22 mouse cellular contexts compared by ENCODE assay signal in genomic region chr5:113422726-113423110, GRCm38 (mm10).
A peak's percentile ranks its signal among the peaks of the same experiment; 100 is the strongest.
DNase-seq lines count a peak whose midpoint lies in the region; ATAC-seq and TF ChIP-seq lines count a peak whose summit lies in the region.
"Had no signal": no experiment of that assay in that cellular context is flagged by ENCODE, and none has a peak within 500 bp of the region (broad histone marks: within the 10 kb centered on the region; RNA-seq: fewer than 3 reads in every experiment).

No protein-coding gene starts in this region.

- H3K36me3 ChIP-seq in midbrain, embryonic 15.5 days (replicated peaks), result no peaks in the 10 kb centered on the region
- H3K36me3 ChIP-seq in midbrain, embryonic 14.5 days (ENCODE audit: control insufficient read depth, insufficient read depth, low read length), result no peaks in the 10 kb centered on the region
- H3K36me3 ChIP-seq in E14TG2a.4 (ENCODE audit: insufficient read depth, low read length), result no peaks in the 10 kb centered on the region
- H3K36me3 ChIP-seq in ES-E14 (ENCODE audit: control insufficient read depth, insufficient read depth, low read length, poor library complexity, severe bottlenecking), result no peaks in the 10 kb centered on the region
- H3K36me3 ChIP-seq in limb, embryonic 10.5 days, result no peaks in the 10 kb centered on the region
- H3K36me3 ChIP-seq: forebrain, embryonic 15.5 days; G1E; heart, embryonic 12.5 days; heart, embryonic 15.5 days; hindbrain, embryonic 10.5 days; hindbrain, embryonic 13.5 days had no signal

- H3K4me1 ChIP-seq in midbrain, embryonic 15.5 days, result peaks cover 21% of the 10 kb centered on the region; the same call in 1 of the 2 replicates
- H3K4me1 ChIP-seq in midbrain, embryonic 14.5 days (ENCODE audit: control insufficient read depth, insufficient read depth, low read length), result 0 out of 2 replicates have a peak, but pooled peaks cover 6% of the 10 kb centered on the region
- peaks cover 49% of the 10 kb centered on the region for H3K4me1 ChIP-seq in E14TG2a.4 (replicated peaks; ENCODE audit: low read depth, low read length)
- peaks cover 8 to 28% of the 10 kb centered on the region in 2 experiments; a peak in 3 of 4 replicates for H3K4me1 ChIP-seq in ES-E14 (ENCODE audit: control insufficient read depth in 2 of 2, insufficient read depth in 2 of 2, low read length in 2 of 2, poor library complexity in 1 of 2)
- H3K4me1 ChIP-seq in limb, embryonic 10.5 days, result peaks cover 38% of the 10 kb centered on the region
- H3K4me1 ChIP-seq: heart, embryonic 12.5 days; heart, embryonic 15.5 days had no signal

- H3K27ac ChIP-seq in midbrain, embryonic 15.5 days, result 0 out of 2 replicates have a peak overlapping the region, but pooled peaks have one; percentile 16
- H3K27ac ChIP-seq in midbrain, embryonic 14.5 days (replicated peaks; ENCODE audit: low read depth, low read length), result no peak overlapping the region
- peak overlapping the region; percentile 24; the same call in 1 of the 2 replicates for H3K27ac ChIP-seq in ES-E14 (ENCODE audit: insufficient read depth, low read depth, low read length, poor library complexity, severe bottlenecking)
- 0 out of 2 replicates have a peak overlapping the region, but pooled peaks have one; percentile 36 for H3K27ac ChIP-seq in limb, embryonic 10.5 days
- H3K27ac ChIP-seq: forebrain, embryonic 15.5 days; heart, embryonic 15.5 days; hindbrain, embryonic 13.5 days had no signal

- in situ Hi-C loops in ES-E14 (cut with MboI; ENCODE audit: low sequenced_read_pairs in 2 of 2, unreplicated experiment in 2 of 2), result no loop called here

- intact Hi-C loops in left cerebral cortex, postnatal 4 days (cut with DNase I), result no loop called here

- DNase-seq in midbrain, embryonic 14.5 days, result no peak
- no peak for DNase-seq in ES-E14 (ENCODE audit: low read depth, low spot score)
- no peak for DNase-seq in limb, embryonic 10.5 days (ENCODE audit: low spot score)
- DNase-seq in left cerebral cortex, postnatal 4 days, result no peak
- no peak for DNase-seq in adrenal gland, postnatal 25 days
- DNase-seq: adrenal gland, postnatal 36 days; cerebellum, adult 18-20 months; cerebellum, adult 9-10 months; gastrocnemius, postnatal 25 days; heart, adult 18-20 months; heart, postnatal 10 days; heart, postnatal 36 days had no signal

- H3K4me2 ChIP-seq in midbrain, embryonic 15.5 days, result no peak overlapping the region
- no peak overlapping the region for H3K4me2 ChIP-seq in midbrain, embryonic 14.5 days (ENCODE audit: low read length)
- H3K4me2 ChIP-seq: forebrain, embryonic 15.5 days; heart, embryonic 12.5 days; heart, embryonic 15.5 days; hindbrain, embryonic 13.5 days had no signal

- H3K9me3 ChIP-seq in midbrain, embryonic 15.5 days, result no peaks in the 10 kb centered on the region
- H3K9me3 ChIP-seq in midbrain, embryonic 14.5 days (ENCODE audit: control insufficient read depth, low read length), result no peaks in the 10 kb centered on the region
- peaks cover 5% of the 10 kb centered on the region; the same call in 1 of the 2 replicates for H3K9me3 ChIP-seq in E14TG2a.4 (ENCODE audit: low read length)
- no peaks in the 10 kb centered on the region for H3K9me3 ChIP-seq in ES-E14 (ENCODE audit: control insufficient read depth, insufficient read depth, low read depth, low read length)
- no peaks in the 10 kb centered on the region for H3K9me3 ChIP-seq in limb, embryonic 10.5 days (replicated peaks)
- H3K9me3 ChIP-seq: forebrain, embryonic 15.5 days; heart, embryonic 12.5 days; heart, embryonic 15.5 days; hindbrain, embryonic 13.5 days had no signal

- H3K4me3 ChIP-seq in midbrain, embryonic 15.5 days, result no peak overlapping the region
- H3K4me3 ChIP-seq in midbrain, embryonic 14.5 days (replicated peaks; ENCODE audit: low read depth, low read length), result no peak overlapping the region
- H3K4me3 ChIP-seq in E14TG2a.4 (replicated peaks; ENCODE audit: low read length), result peak overlapping the region; percentile 35
- no peak overlapping the region for H3K4me3 ChIP-seq in ES-E14 (ENCODE audit: insufficient read depth in 1 of 2, low read depth in 1 of 2, low read length in 2 of 2, poor library complexity in 1 of 2, severe bottlenecking in 1 of 2)
- no peak overlapping the region for H3K4me3 ChIP-seq in limb, embryonic 10.5 days
- H3K4me3 ChIP-seq: forebrain, embryonic 15.5 days; heart, embryonic 12.5 days; heart, embryonic 15.5 days; hindbrain, embryonic 10.5 days; hindbrain, embryonic 13.5 days had no signal

- H3K9ac ChIP-seq in midbrain, embryonic 15.5 days, result no peak overlapping the region
- no peak overlapping the region for H3K9ac ChIP-seq in midbrain, embryonic 14.5 days (replicated peaks; ENCODE audit: low read length)
- peak overlapping the region; percentile 29; the same call in 1 of the 2 replicates for H3K9ac ChIP-seq in ES-E14 (ENCODE audit: insufficient read depth, low read depth, low read length, poor library complexity, severe bottlenecking)
- H3K9ac ChIP-seq: forebrain, embryonic 15.5 days; heart, embryonic 12.5 days; heart, embryonic 15.5 days; hindbrain, embryonic 13.5 days had no signal

- no peak for TF ChIP-seq CTCF in E14TG2a.4 (conservative IDR thresholded peaks at IDR 0.05; ENCODE audit: low read length)

- no peak for ATAC-seq in midbrain, embryonic 15.5 days (replicated peaks)
- ATAC-seq in midbrain, embryonic 14.5 days (ENCODE audit: low FRiP score, low TSS enrichment), result no peak
- ATAC-seq: activated CD4-positive, CD25-positive, alpha-beta regulatory T cell, adult 4 months; forebrain, embryonic 15.5 days; Patski had no signal

- 91% methylated on average over 3 of the region's 3 CpGs for WGBS in midbrain, embryonic 15.5 days
- 91% methylated on average over 3 of the region's 3 CpGs for WGBS in midbrain, embryonic 14.5 days
- WGBS in limb, embryonic 10.5 days, result 90% methylated on average over 3 of the region's 3 CpGs

- H3K27me3 ChIP-seq in midbrain, embryonic 15.5 days (replicated peaks), result no peaks in the 10 kb centered on the region
- H3K27me3 ChIP-seq in midbrain, embryonic 14.5 days (ENCODE audit: control insufficient read depth, insufficient read depth, low read length), result no peaks in the 10 kb centered on the region
- H3K27me3 ChIP-seq in E14TG2a.4 (ENCODE audit: insufficient read depth, low read length), result peaks cover 5% of the 10 kb centered on the region; the same call in 1 of the 2 replicates
- no peaks in the 10 kb centered on the region for H3K27me3 ChIP-seq in limb, embryonic 10.5 days (ENCODE audit: low read depth, poor library complexity, severe bottlenecking)
- H3K27me3 ChIP-seq: forebrain, embryonic 15.5 days; heart, embryonic 12.5 days had no signal

TF ChIP-seq in ES-E14, 5 proteins besides CTCF, POLR2A, EP300 and RAD21:
- TF ChIP-seq ZNF384 (IDR thresholded peaks at IDR 0.05; ENCODE audit: low read depth, low read length), result no peak
- no peak for TF ChIP-seq HCFC1 (IDR thresholded peaks at IDR 0.05; ENCODE audit: borderline replicate concordance, insufficient read depth, low read length)
- TF ChIP-seq ZC3H11A (IDR thresholded peaks at IDR 0.05; ENCODE audit: borderline replicate concordance, low read depth, low read length), result no peak
- TF ChIP-seq MAFK (IDR thresholded peaks at IDR 0.05; ENCODE audit: insufficient read depth, low read depth, low read length), result no peak
- TF ChIP-seq CHD2 (IDR thresholded peaks at IDR 0.05; ENCODE audit: low read depth, low read length), result no peak
